Mouse (Mus musculus): ENCODE data around the gene Cracr2b.

DNA sequence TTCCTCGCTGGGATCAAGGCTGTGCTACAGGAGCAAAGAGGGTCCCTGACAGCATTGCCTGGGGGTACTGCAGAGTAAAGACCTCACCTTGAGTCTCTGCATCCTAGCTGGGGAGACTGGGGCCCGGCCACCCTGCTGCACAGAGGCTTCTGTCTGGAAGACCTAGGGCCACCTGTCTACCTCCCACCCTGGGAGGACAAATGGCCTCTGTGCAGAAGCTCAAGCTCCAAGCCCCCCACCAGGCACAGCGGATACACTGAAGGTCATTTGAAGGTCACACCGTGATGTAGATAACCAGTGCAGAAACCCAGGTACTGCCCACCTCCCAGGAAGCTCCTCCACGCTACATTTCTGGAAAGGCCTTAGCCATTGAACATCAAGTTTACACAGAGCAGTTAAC is 32.2 kb upstream of the Cracr2b start:
- no peak for TF ChIP-seq CTCF (IDR thresholded peaks at IDR 0.05)
- TF ChIP-seq EP300 (IDR thresholded peaks at IDR 0.05; ENCODE audit: insufficient read depth, low read depth, low read length) = no peak
- no peak for TF ChIP-seq POLR2A (IDR thresholded peaks at IDR 0.05; ENCODE audit: insufficient read depth, low read depth, low read length)
